Mouse (Mus musculus) MN1 (cell line): ENCODE data around the gene Ralgapa2.

Experiments
- DNase-seq: peaks from one replicate; pipeline ENCODE4 v3.0.0-alpha.2; 2016; ENCODE audit warnings: low spot score

Gene Ralgapa2

DNA sequence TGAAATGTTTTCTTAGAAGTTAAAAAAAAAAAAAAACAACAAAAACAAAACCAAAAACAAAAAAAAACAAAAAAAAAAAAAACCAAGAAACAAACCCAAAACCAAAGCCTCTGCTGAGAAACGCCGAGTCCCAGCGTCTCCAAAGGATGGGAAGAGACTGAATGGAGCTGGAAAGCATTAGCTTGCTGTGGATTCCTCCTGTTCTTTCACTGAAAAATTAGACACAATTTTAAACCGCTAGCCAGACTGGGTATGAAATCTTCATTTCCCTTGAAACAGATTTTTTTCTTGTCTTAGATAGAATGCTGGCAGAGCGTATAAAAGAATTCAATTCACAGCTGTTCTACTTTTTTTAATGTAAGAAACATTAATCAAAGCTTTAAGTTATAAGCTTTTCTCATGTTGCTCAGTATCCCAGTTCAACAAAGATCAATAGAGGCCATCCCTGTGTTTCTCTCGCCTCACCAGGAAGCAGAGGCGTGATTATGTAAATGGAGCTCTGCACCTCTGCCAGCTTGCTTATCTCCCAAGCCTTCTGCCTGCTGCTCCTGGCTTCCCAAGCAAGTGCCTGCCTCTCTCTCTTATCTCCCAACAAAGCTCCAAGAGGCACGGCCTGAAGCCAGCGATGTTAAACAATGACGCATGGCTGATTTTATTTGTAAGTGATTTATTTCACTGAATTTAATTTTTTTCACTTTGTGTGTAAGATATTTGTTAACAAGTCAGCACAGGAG is 253.2 kb downstream of the Ralgapa2 start:
- peak; percentile 78 for DNase-seq

DNA sequence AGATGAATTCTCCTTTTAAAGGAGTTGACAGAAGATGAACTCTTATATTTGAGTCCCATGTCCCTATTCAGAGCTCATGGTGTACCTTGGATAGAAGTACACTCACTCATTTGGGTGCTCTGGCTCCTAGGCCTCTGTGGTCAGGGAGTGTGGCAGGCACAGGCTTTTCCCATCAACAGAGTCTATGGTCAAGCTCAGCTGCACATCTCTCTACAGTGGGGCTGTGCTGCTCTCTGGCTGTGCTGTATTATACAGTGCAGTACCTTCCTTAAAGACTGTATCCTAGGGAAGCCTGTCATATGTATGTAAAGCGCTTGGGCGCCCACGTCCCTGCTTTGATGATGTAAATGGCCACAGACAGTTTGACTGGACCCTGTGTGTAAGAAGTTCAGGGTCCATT is 254.5 kb downstream of the Ralgapa2 start:
- no peak for DNase-seq

DNA sequence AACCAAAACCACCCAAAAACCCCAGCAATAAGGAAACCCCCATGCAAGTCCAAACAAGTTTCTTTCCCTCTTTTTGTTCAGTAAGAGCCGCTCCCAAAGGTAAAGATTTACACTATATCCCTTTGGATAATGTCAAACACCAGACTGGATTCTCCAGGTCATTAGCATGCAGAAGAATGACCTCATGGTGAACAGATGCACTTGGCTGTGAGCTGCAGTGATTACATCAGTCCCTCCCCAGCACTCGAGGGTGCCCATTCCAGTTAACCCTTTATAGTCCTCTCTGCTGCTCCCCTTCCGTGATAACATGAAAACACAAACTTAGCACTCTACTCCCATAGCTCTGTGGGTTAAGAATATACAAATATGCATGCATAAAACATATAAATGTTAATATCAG is 255.1 kb downstream of the Ralgapa2 start:
- DNase-seq: peak; percentile 57

DNA sequence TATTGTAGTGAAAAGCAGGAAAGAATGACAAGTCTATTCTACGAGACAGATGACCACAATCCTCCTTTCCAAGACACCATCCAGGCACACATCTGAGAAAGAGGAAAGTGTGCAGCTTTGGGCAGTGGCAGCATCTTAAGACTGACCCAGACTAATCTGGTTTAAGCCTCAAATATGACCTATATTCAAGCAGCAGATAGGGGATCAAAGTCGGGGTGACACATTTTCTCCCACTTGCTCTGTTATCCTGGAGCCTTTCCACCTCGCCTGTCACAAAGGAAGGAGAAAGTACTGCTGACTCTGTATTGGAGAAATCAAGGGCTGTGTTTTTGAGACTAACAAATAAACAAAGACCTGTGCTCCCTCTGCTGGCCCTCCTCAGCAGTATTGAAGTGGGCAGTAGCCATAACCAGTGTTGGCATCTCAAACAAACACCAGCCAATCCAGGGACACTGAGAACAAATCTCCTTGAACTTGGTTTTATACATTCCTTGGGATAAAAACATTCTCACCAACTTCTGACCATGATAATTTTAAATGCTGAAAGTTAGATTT is 255.7 kb downstream of the Ralgapa2 start:
- peak; percentile 64 for DNase-seq

DNA sequence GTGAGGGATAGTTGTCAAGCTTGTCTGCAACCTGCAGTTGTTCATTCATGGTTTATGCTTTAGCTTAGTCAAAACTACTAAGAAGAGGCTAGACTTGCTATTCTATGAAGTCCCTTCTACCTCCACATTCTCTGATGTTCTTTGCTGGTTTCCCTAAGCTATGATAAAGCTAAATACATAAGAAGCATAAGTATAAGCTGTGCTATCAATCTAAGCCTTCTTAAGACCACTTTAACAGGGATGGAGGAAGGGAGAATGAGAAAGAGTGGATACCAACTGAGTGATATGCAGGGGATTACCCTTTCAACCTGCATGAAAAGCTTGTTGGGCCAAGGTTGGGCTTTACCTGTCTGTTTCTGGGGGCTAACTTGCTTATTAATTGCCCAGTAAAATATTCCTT is 256.5 kb downstream of the Ralgapa2 start:
- DNase-seq: no peak

DNA sequence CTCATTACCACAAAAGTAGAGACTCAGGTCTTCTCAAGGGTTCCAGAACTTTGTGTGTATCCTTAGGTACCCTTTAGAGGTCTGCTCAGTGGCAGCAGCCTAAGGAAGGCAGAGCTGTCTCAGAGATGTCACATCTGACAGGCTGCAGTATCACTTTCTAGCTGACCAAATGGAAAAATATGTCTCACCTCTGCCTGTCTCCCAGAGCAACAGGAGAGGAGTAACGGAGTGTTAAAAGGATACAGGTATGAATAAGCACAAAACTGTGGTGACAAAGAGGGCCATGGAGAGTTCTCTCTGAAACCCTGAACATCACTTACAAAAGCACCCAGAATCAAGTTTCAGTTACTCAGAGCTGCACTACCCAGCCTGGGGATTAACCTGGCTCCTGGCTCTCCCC is 257.8 kb downstream of the Ralgapa2 start:
- DNase-seq: no peak

DNA sequence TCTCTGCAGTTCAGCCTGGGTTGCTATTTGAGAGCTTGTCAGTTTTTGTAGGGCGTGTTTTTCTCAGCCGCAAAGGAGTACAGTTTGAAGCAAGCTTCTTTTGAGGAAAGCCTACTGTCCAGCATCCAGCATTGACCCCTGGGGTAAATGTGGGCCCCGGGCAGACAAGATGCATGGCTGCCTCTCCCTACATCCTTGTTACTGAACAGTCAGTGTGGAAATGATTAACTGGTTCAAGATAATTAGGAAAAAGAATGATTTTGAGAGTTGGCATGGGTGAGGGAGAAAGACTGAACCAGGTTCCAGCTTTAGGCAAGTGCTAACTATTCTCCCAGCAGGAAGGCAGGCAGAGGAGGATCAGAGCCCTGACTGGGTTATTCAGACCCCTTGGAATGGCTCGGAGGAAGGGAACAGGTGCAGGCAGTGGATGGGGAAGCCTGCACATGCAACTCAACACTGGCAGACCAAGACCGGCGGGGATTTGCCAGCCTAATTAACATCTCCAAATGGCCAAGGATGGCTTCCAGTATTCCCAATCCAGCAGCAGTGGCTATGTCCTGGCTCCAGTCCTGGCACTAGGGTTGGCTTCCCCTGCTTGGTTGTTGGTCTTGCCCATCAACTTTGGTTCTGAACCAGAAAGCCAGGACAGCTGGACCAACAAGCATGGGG is 261.8 kb downstream of the Ralgapa2 start:
- no peak for DNase-seq

DNA sequence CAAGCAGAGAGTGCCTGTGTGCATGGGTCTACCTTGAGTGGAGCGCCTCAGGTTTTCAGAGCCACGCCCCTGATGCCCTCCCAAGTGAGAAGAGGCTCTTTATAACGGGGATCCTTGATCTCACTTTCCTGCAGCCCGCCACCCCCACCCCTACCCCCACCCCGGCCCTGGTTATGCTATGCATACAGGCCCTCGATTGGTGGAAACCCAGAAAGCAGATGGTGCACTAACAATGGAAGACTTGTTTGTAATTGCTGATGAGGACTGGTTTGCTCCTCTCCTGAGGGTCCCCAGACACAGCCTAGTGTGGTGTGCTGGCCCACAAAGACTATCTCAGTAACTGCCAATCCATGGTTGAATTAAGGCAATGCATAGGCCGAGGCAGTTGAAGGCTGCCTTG is 263.1 kb downstream of the Ralgapa2 start:
- no peak for DNase-seq

DNA sequence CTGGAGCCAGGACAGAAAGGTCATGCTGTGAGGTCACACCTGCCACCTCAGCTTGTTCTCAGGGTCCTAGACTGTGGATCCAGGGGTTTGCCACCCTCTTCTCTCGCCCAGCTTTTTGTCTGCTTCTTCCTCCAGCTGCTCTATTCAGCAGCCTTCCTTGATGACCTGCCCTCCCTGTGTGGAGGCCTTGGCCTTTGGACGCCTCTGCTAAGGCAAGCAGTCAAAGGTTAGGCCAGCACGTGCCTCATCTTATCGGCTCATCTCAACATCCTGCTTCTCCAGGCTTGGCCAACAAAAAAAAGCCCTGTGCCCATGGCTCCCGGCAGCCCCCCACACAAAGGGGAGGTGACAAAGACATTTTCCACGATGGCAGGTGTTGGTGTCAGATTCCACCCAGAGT is 264.6 kb downstream of the Ralgapa2 start:
- DNase-seq: no peak

DNA sequence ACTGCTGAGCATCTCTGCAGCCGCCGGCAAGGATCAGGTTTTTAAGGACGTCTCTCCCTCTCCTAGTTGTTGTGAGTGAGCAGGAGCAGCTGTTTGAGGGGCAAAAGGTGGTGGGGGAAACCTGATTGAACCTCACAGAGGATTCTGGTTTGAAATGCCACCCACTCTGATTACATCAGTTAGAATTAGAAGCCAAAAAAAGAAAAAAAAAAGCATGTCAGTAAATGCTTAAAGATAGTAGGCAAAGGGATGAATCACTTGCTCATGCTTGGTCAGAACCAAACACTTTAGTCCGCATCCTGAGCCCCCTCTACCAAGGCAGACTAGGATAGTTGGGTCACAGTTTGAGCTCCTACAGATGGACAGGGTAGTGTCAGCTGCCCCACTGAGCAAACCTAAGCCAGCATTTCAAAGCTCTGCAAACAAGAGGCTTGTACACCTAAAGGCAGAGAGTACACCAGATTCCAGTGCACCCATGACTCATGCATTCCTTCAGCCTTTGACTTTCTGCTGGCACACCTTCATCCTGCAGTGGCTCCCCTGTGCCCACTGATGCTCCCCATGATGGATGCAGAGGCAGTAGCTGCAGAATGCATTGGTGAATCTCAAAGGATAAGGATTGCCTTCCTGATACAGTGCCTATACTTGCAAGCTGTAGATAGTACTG is 265.6 kb downstream of the Ralgapa2 start:
- DNase-seq: no peak

DNA sequence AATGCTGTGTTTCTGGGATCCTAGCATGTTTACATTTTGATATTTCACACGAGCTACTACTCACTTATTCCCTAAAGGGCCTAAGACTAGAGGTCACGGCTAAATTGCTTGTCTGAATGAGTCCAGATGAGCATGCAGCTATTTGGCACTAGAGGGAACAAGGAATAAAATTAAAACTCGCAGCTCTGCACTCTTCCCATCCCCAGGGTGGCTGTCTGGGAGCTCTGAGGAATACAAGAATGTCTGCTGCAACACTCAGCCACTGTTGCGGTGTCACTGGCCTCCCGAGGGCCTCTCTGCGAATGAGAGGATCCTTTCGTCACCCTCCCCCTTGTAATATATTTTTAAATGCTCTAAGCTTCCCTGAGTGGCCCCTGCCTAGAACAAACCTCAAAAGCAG is 266.7 kb downstream of the Ralgapa2 start:
- no peak for DNase-seq

DNA sequence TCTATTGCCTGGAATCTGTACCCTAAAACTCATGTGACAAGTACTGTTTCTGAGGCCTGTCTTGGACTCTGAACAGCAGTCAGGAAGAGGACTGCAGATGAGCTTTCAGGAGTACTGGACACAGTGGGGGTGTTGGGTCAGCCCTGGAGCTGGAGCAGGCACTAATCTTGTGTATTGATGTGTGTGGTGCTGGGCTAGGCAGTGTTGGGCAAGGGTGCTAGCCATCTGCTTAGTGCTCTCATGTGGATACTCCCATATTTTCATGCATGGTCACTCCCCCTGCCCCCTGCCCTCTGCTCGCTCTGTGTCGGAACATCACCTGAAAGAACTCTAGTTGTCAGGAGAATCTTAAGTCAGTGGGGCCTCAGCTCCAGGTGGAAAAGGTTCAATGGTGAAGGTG is 268.1 kb downstream of the Ralgapa2 start:
- no peak for DNase-seq

DNA sequence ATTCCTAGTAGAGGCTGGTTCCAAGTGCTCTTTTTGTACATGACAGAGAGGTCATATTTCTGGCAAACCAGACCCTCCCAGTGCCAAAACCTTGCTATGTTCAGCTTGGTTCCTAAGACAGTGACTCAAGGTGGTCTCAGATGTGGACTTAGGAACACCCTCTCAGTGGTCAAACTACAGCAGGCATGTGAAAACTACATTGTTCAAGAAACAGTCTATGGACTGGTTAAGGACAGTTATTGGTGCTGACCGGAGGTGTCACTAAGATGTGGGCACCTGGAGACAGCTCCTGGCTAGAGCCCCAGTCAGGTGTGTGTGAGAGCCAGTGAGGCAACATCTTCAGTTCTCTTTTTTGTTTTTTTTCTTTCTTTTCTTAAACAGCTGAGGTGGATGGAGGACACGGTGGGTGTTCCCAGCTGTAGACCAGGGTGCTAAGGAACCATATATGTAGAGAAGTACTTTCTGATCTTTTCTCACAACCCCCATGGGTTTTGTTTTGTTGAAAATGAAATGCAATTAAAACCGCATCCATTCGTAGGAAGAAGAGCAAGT is 272.9 kb downstream of the Ralgapa2 start:
- no peak for DNase-seq

DNA sequence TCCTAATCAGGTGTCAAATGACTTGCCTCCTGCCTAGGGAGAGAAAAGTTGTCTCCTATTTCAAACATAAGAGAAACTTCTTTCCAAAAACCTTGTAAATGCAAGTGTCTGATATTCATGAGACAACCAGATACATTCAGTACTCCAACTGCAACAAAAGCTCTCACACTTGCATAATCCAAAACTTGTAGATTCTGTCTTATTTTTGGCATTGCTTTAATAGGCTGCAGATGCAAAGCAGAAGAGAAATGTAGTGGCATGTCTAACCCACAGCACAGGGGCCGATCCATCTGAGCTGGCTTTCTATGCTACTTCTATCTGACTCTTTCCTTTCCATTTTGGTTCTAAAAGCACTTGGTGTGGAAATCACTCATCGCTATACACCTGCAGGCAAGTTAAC is 280.7 kb downstream of the Ralgapa2 start:
- no peak for DNase-seq

DNA sequence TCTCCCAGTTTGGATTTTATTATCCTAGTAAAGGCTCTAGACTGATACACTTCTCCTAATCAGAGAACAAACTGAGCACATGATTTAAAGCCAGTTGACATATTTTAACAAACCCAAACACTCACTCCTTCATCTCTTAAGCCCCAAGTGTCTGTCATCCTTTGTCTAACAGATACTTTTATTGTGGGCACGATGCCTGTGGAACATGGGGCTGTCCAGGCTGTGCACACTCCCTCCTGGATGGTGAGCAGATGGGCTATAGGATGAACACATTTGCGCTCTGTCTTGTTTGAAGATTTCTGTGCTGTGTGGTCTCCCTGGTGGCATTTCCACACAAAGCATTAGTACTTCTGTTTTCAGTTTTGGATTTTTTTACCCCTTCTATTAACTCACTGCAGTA is 283.7 kb downstream of the Ralgapa2 start:
- DNase-seq: no peak

DNA sequence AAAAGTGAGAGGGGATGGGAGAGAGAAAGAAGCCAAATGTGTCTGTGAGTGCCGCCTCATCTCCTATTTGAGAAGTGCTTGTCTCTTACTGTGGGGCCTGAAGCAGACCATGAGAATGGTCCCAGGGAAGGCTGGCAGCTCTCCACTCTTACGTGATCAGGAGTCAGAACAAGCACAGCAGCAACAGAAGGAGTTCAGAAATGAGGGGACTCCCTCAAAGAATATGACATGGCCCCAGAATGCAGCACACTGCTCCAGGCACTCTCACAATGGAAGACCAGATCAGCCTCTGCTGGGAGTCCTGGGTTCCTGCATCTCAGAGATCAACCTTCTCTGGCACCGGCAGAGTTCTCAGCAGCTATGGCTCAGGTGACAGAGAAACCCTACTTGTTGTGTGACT is 284.5 kb downstream of the Ralgapa2 start:
- DNase-seq: no peak

DNA sequence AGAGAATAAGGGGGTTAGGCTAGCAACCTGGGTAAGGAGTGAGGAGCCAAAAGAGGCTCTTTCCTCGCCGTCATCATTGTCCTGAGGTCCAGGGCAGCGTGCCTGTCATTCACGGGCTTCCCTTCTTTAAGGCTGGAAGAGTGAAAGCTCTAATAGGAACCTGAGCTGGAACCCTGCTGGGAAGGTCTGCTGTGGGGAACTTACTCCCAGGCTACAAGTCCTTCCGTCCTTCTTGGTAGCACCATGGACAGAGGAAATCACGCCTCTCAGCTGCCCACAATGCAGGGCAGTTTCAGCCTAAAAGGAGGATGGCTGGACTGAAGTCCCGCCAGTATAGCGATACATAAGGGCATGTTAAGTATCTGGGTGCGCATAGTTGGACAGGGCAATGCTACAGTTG is 285.7 kb downstream of the Ralgapa2 start:
- DNase-seq: no peak

DNA sequence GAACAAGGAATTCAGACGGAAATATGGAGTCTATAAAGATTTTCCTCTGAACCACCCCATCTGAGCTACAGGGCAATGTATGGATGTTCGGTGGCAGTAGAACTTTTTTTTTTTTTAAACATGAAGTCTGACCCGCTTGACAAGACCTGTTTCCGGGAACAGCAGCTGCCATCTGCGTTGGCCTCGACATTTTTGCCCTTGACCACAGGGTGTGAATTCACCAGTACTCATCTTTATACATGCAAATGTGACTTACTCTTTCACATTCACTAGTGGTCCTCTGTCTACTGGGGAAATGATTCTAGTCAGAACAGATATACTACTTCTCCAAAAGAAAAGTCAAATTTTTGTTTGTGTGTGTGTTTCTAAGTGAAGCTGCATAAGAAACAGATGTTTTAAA is 286.3 kb downstream of the Ralgapa2 start:
- no peak for DNase-seq

DNA sequence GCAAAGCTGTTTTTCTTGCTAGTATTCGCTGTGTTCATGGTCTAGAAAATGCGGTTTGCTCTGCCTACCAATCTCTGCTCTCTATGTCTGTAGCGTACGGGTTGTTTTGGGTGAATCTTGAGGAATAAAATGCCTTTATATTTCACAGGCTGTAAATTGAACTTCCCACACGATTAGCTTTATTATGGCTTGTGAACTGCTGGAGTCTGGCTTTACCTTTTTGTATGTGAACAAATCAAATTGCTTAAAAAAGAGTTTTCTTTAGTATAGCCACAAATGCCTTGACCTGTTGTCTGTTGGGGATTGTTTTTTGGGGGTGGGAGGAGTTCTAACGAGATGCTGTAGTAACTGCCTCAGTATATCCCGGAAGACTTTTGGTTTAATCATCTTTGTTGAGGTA is 288.0 kb downstream of the Ralgapa2 start:
- DNase-seq: no peak

DNA sequence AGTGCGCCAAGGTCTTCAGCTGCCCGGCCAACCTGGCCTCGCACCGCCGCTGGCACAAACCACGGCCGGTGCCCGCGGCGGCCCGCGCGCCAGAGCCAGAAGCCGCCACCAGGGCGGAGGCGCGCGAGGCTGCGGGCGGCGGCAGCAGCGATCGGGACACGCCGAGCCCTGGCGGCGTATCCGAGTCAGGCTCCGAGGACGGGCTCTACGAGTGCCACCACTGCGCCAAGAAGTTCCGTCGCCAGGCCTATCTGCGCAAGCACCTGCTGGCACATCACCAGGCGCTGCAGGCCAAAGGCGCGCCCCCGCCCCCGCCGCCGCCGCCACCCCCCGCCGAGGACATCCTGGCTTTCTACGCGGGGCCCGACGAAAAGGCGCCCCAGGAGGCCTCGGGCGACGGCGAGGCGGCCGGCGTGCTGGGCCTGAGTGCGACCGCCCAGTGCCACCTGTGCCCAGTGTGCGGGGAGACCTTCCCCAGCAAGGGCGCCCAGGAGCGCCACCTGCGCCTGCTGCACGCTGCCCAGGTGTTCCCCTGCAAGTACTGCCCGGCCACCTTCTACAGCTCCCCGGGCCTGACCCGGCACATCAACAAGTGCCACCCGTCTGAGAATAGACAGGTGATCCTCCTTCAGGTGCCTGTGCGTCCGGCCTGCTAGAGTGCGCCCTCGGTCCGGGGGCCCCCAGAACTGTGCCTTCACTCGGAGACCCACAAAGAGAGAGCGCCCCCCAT is 288.8 kb downstream of the Ralgapa2 start:
- DNase-seq: peak; percentile 62

DNA sequence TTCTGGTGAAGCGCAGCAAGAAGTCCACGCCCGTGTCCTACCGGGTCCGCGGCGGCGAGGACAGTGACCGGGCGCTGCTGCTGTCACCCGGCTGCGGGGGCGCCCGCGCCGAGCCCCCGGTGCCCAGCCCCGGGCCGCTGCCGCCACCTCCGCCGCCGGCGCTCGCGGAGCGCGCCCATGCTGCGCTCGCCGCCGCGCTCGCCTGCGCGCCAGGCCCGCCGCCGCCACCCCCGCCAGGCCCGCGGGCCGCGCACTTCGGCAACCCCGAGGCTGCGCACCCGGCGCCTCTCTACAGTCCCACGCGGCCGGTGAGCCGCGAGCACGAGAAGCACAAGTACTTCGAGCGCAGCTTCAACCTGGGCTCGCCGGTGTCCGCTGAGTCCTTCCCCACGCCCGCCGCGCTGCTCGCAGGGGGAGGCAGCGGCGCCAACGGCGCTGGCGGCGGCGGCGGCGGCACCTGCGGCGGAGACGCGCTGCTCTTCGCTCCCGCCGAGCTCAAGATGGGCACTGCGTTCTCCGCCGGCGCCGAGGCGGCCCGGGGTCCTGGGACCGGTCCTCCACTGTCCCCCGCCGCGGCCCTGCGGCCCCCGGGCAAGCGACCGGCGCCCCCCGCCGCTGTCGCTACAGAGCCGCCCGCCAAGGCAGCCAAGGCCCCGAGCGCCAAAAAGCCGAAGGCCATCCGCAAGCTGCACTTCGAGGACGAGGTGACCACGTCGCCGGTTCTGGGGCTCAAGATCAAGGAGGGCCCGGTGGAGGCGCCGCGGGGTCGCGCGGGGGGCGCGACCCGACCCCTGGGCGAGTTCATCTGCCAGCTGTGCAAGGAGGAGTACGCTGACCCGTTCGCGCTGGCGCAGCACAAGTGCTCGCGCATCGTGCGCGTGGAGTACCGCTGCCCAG is 289.6 kb downstream of the Ralgapa2 start:
- DNase-seq: peak; percentile 56
